Mouse (Mus musculus): ENCODE data around the gene Cbr3.
"Not testable (repeated sequence)": the region's sequence is repeated elsewhere in the genome, so short reads cannot be mapped to it uniquely, and the experiment has no call there.

Cbr3 gene

GRCm38 (mm10) chr16:93682689-93683507, at the start of gene Cbr3:
Gene Cbr3 (plus strand): TSS chr16:93683215.
- peak; percentile 75 to 87 for DNase-seq (ENCODE audit: low spot score in 2 of 2)

GRCm38 (mm10) chr16:93644006-93644405, 39.0 kb upstream of the Cbr3 start:
- no peak for DNase-seq (ENCODE audit: low spot score in 2 of 2)

DNA sequence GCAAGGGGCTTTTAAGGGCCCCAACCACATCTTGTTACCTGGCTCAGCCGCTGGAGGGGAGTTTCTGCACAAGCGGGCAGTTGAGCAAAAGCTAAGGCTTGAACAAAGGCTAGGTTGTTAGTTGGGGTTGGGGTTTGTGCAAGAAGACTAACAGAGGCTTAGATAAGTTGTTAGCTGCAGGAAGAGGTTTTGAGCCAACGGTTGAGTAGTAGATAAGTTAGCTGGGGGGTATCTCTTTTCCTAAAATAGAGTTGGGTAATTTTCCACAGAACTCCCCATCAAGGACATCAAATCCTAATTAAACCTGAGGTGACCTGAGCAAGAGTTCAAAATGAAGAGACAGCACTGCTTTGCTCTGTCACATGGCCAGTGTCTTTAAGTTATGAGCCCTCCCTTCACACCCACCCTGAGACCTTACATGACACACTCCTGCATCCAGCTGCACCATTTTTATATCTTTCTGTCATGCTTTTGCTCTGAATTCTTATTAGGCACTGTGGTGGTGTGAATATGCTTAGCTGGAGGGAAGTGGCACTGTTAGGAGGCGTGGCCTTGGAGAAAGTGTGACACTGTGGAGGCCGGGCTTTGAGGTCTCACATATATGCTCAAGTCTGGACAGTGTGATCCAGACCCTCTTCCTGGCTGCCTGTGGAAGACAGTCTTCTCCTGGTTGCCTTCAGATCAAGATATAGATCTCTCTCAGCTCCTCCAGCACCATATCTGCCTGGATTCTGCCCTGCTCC, 34.4 kb upstream of the Cbr3 start:
- DNase-seq (ENCODE audit: low spot score in 2 of 2) = no peak

- DNase-seq (ENCODE audit: low spot score in 2 of 2) = no peak
These were observed 15.0 kb upstream of the Cbr3 start for GRCm38 (mm10) chr16:93667976-93668375.

GRCm38 (mm10) chr16:93669521-93669920, 13.5 kb upstream of the Cbr3 start:
- no peak for DNase-seq (ENCODE audit: low spot score in 2 of 2)

DNA sequence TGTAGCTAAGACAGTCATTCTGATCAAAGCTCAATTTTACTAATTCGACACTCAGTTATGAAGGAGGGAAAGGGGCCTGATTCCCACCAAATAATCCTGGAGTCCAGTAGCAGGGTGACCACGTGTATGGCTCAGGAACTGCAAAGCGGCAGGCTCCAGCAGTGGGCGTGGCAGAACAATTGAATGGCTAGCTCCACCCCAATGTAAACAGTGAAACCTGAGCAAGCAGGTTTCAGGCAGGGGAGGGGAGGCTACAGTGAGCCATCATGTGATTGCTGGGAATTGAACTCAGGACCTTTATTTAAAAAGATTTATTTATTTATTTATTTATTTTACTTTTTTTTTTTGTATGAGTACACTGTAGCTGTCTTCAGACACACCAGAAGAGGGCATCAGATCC, 12.5 kb upstream of the Cbr3 start:
- DNase-seq (ENCODE audit: low spot score in 2 of 2) = not testable (repeated sequence)

- DNase-seq (ENCODE audit: low spot score in 2 of 2) = no peak
These were observed 12.0 kb upstream of the Cbr3 start for GRCm38 (mm10) chr16:93671064-93671463.

DNA sequence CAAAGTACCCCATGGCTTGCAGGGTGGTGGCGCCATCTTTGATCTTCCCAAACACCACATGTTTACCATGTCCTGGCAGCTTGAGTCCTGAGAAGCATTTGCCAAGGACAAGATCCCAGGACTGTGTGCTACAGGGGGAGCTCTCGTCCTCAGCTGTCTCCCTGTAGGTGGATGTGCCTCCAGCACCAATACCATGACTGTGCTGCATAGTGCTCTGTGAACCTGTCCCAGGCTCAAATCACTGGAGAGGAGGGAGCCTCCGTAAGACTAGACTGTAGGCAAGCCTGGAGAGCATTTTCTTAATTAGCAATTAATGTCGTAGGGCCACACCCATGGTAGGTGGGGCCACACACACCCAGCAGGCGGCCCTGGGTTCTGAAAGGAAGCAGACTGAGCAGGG, 6.6 kb upstream of the Cbr3 start:
- DNase-seq (ENCODE audit: low spot score in 2 of 2) = no peak

- DNase-seq (ENCODE audit: low spot score in 2 of 2) = no peak
These were observed 4.8 kb upstream of the Cbr3 start for GRCm38 (mm10) chr16:93678206-93678605.

GRCm38 (mm10) chr16:93679165-93679564, 3.9 kb upstream of the Cbr3 start:
- no peak for DNase-seq (ENCODE audit: low spot score in 2 of 2)

DNA sequence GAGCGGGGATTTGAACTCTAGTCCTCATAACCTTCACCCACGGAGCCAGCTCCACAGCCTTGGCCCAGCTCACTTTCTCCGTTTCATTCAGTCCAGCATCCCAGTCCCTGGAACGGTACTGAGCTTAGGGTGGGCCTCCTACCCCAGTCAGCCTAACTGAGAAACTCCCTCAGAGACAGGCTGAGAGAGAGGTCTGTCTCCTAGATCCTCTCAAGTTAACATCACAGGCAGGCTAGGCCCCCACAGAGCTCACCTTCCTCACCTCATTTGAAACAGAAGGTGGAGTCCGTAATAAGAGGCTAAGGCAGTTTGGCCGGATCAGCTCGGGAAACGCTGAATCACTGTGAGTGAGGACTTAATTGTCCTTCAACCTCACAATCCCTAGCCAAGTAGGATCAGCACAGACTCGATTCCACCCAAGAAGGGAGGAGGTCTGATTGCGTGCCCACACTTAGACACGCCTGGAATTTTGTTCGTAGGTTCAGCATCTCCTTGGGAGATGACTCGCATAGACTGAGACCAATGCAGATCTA, 793 bp upstream of the Cbr3 start:
- no peak for DNase-seq (ENCODE audit: low spot score in 2 of 2)

DNA sequence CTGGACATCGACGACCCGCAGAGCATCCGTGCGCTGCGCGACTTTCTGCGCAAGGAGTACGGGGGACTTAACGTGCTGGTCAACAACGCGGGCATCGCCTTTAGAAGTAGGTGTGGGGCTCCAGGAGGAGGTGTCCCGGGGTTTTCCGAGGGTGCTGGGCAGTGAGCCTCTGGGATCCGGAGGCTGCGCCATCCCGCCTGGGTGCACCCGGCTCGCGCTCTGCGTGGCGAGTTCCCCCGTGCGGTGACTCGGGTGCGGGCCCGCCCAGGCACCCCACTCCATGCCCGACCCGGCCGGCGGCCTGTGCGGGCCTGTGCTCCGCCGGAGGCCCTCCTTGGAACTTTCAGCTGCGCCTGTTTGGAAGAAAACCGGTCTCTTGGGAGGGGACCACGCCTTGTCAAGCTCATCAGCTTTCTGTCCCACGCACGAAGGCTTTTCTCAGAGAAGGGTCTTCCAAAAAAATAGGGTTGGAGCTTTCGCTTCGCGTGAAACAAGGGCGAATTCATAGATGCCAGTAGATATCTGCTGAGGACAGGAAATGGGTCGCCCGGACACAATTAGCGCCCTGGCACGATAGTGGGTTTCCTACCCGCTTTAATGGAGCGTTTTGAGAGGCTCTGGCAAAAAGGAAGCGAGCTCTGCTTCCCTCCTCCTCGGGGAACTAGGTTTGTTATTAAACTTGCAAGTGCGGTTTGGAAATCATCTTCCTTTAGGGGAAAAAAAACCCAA, 657 bp downstream of the Cbr3 start:
- no peak for DNase-seq (ENCODE audit: low spot score in 2 of 2)

DNA sequence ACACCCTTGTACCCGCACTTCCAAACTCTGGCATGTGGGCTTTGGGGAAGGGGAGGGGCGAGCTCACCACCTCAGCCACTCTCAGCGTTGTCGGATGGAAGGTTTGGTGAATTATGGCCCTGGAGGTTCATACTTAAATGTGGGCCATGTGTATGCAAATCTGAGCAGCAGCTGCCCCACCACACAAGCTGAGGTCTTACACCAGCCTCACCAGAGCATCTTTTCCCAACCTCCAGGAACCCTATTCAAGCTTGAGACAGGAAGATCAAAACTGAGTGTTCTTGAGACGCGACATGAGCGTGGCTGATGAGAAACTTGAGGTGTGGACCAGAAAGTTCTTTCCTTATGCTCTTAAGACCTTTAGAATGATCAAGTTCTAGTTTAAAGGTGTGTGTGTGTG, 1.4 kb downstream of the Cbr3 start:
- DNase-seq (ENCODE audit: low spot score in 2 of 2) = no peak

DNA sequence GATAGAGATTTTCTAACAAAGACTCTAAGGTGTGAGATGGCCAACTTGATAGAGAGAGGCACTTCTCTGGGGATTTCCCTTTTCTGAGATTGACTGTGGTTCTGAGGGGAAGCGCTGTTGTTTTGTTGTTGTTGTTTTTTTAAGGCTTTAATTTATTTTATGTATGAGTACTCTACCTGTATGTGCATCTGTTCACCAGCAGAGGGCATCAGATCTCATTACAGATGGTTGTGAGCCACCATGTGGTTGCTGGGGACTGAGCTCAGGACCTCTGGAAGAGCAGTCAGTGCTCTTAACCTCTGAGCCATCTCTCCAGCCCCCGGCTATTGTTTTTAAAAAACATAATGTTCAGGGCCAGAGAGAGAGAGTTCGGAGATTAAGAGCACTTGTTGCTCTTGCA, 2.8 kb downstream of the Cbr3 start:
- DNase-seq (ENCODE audit: low spot score in 2 of 2) = not testable (repeated sequence)

DNA sequence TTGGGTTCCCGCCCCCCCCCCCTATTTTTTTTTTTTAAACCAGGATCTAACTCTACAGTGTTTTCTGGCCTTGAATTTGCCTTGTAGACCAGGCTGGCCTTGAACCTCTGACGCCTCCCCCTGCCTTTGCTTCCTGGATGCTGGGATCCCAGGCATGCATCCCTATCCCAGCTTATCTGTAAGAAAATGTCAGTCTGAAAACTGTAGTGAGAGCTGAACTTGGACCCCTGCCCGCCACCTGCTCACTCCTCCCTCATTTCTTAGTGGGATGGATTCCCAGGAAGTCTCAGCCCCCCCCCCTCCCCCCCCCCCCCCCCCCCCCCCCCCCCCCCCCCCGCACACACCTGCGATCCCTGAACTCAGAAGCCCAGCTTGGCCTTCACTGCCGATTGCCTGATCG, 3.4 kb downstream of the Cbr3 start:
- no peak for DNase-seq (ENCODE audit: low spot score in 2 of 2)

GRCm38 (mm10) chr16:93686945-93687344, 3.9 kb downstream of the Cbr3 start:
- peak in 1 of 2 experiments; percentile 31 for DNase-seq (ENCODE audit: low spot score in 2 of 2)

GRCm38 (mm10) chr16:93691206-93691841, 8.3 kb downstream of the Cbr3 start:
- DNase-seq (ENCODE audit: low spot score in 2 of 2) = no peak

DNA sequence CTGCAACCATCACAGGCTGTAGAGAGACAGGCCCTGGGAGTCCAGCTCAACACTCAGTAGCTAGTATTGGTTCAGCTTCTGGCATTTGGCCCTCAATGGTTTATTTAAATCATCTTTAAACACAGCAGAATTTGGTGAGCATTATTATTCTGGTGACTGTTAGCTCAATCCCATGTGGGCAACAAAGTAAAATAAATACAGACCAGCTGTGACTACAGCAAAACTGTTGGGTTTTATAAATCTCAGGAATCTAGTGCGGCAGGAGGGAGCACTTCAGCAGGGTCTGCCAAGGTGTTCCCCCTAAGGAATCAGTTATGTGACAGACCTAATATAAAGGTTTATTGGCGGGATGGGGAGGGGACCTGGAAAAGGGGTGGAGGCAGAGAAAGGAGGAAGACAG, 9.7 kb downstream of the Cbr3 start:
- no peak for DNase-seq (ENCODE audit: low spot score in 2 of 2)

DNA sequence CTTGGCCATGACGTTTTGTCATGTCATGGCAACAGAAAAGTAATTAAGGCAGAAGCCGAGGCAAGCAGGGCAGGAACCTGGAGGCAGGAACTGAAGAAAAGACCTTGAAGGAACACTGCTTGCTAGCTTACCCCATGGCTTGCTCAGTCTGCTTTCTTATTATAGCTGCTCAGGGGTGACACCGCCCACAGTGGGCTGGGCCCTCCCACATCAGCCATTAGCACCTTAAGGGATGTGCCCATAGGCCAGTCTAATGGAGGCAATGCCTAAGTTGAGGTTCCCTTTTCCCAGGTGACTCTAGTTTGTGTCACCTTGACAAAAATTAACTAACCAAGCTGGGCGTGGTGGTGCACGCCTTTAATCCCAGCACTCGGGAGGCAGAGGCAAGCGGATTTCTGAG, 24.1 kb downstream of the Cbr3 start:
- no peak for DNase-seq (ENCODE audit: low spot score in 2 of 2)

DNA sequence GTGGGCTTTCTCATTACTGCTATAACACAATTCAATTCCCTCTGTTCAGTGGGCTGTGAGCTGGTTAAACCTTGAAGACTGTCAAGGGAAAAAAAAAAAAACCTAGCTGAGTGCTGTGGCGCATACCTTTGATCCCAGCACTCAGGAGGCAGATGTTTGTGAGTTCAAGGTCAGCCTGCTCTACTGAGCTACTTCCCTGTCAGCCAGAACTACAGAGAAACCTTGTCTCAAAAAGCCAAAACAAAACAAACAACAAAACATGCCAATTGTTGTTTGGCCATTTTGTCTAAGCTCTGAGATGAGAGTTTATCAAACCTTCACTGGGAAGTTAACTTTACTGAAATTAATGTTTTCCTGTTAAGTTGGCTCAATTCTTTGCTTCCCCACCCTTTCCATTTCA, 26.2 kb downstream of the Cbr3 start:
- DNase-seq (ENCODE audit: low spot score in 2 of 2) = no peak

DNA sequence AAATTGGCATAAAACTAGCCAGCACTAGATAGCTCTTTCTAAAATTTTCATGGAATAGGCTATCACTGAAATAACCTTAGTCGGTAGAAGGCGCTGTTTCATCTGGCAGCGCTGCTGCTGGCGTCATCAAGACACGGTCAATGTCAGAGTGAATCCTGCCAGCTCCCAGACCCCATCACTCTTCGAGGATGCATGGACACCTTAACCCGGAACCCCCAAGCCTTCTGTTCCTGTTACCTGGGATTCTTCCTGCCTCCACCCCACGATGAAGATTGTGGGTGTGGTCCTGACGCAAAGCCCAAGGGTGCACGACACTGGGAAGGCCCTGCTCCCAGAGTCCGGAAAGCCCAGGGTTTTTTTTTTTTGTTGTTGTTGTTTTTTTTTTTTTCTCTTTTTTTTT, 27.9 kb downstream of the Cbr3 start:
- peak; percentile 49 to 76 for DNase-seq (ENCODE audit: low spot score in 2 of 2)

All from thymus, postnatal 10 days (tissue).